Mouse (Mus musculus): ENCODE results near the gene Rab20.
"Not testable (repeated sequence)": the region's sequence is repeated elsewhere in the genome, so short reads cannot be mapped to it uniquely, and the experiment has no call there.

Gene Rab20

GRCm38 (mm10) chr8:11477811-11478761 lies at the start of gene Rab20:
Gene Rab20 (minus strand): TSS chr8:11478710.
- DNase-seq: peak; percentile 67

- no peak for DNase-seq
Measured at GRCm38 (mm10) chr8:11523331-11523730, 44.8 kb upstream of the Rab20 start.

- DNase-seq: no peak
Measured at GRCm38 (mm10) chr8:11518676-11519075, 40.2 kb upstream of the Rab20 start.

GRCm38 (mm10) chr8:11518056-11518396 lies 39.5 kb upstream of the Rab20 start:
- no peak for DNase-seq

GRCm38 (mm10) chr8:11517366-11518055 lies 39.0 kb upstream of the Rab20 start:
- DNase-seq: no peak

GRCm38 (mm10) chr8:11516292-11516691 lies 37.8 kb upstream of the Rab20 start:
- no peak for DNase-seq

GRCm38 (mm10) chr8:11513247-11513646 lies 34.7 kb upstream of the Rab20 start:
- peak; percentile 36 for DNase-seq

- DNase-seq: peak; percentile 74
Measured at GRCm38 (mm10) chr8:11512711-11513110, 34.2 kb upstream of the Rab20 start.

GRCm38 (mm10) chr8:11510971-11511370 lies 32.5 kb upstream of the Rab20 start:
- DNase-seq: no peak

GRCm38 (mm10) chr8:11508880-11509279 lies 30.4 kb upstream of the Rab20 start:
- no peak for DNase-seq

- peak; percentile 69 for DNase-seq
Measured at GRCm38 (mm10) chr8:11506802-11507201, 28.3 kb upstream of the Rab20 start.

GRCm38 (mm10) chr8:11506074-11506473 lies 27.6 kb upstream of the Rab20 start:
- no peak for DNase-seq

- no peak for DNase-seq
Measured at GRCm38 (mm10) chr8:11503476-11504232, 25.1 kb upstream of the Rab20 start.

GRCm38 (mm10) chr8:11498786-11499485 lies 20.4 kb upstream of the Rab20 start:
- no peak for DNase-seq

GRCm38 (mm10) chr8:11498281-11498680 lies 19.8 kb upstream of the Rab20 start:
- no peak for DNase-seq

- DNase-seq: peak; percentile 92
Measured at GRCm38 (mm10) chr8:11497017-11497990, 18.8 kb upstream of the Rab20 start, which contains the start of gene Naxd. Gene Naxd (plus strand): TSS chr8:11497506.

- not testable (repeated sequence) for DNase-seq
Measured at GRCm38 (mm10) chr8:11492340-11492739, 13.8 kb upstream of the Rab20 start.

GRCm38 (mm10) chr8:11487229-11487628 lies 8.7 kb upstream of the Rab20 start:
- DNase-seq: no peak

- DNase-seq: peak; percentile 77
Measured at GRCm38 (mm10) chr8:11486142-11486541, 7.6 kb upstream of the Rab20 start.

- no peak for DNase-seq
Measured at GRCm38 (mm10) chr8:11482537-11482936, 4.0 kb upstream of the Rab20 start.

GRCm38 (mm10) chr8:11481876-11482275 lies 3.4 kb upstream of the Rab20 start:
- no peak for DNase-seq

Data from liver (tissue).